Mouse (Mus musculus) ES-E14 (cell line): ENCODE data around the gene Vps53. TPM values are rescaled to one million over a fixed set of nuclear protein-coding genes. Genes with fewer than 3 reads are reported as not detected.

Experiments used
- DNase-seq: peaks from one replicate; pipeline ENCODE4 v3.0.0-alpha.2; 2013; ENCODE audit warnings: low read depth, low spot score
- H3K27ac ChIP-seq: 2 replicates; pipeline ENCODE4 v1.5.1; 2012; ENCODE audit warnings: low read depth, mild to moderate bottlenecking, low read length, moderate library complexity, mixed read lengths; ENCODE audit not compliant: poor library complexity, insufficient read depth, severe bottlenecking
- H3K36me3 ChIP-seq: 2 replicates; pipeline ENCODE4 v1.6.1; 2012; ENCODE audit warnings: mild to moderate bottlenecking, low read length, moderate library complexity, mixed read lengths; ENCODE audit not compliant: control insufficient read depth, poor library complexity, insufficient read depth, severe bottlenecking
- H3K4me1 ChIP-seq, 2 experiments: fragments of 150-350 bp in 1 of 2; sonication (generic) in 1 of 2; 2 replicates each; pipeline ENCODE4 v1.6.1; 2012; ENCODE audit warnings: low read length in 2 of 2, mild to moderate bottlenecking in 1 of 2, mixed read lengths in 1 of 2; ENCODE audit not compliant: control insufficient read depth in 2 of 2, insufficient read depth in 2 of 2, poor library complexity in 1 of 2
- H3K4me3 ChIP-seq, 2 experiments: fragments of 150-350 bp in 1 of 2; sonication (generic) in 1 of 2; 2 replicates each; pipeline ENCODE4 v1.5.1; 2012; ENCODE audit warnings: low read length in 2 of 2, low read depth in 1 of 2, mild to moderate bottlenecking in 1 of 2, mixed read lengths in 1 of 2; ENCODE audit not compliant: insufficient read depth in 1 of 2, poor library complexity in 1 of 2, severe bottlenecking in 1 of 2
- H3K9ac ChIP-seq: 2 replicates; pipeline ENCODE4 v1.6.1; 2012; ENCODE audit warnings: low read depth, mild to moderate bottlenecking, low read length, mixed read lengths; ENCODE audit not compliant: poor library complexity, insufficient read depth, severe bottlenecking
- H3K9me3 ChIP-seq: fragments of 150-350 bp; sonication (generic); 2 replicates; pipeline ENCODE4 v1.6.1; 2012; ENCODE audit warnings: low read depth, mild to moderate bottlenecking, low read length; ENCODE audit not compliant: control insufficient read depth, insufficient read depth
- CHD2 ChIP-seq: IDR thresholded peaks from 2 replicates; pipeline ENCODE4 v1.6.1; 2014; ENCODE audit warnings: mild to moderate bottlenecking, low read depth, low read length, inconsistent platforms
- HCFC1 ChIP-seq: IDR thresholded peaks from 2 replicates; pipeline ENCODE4 v1.6.1; 2012; ENCODE audit warnings: low read length, inconsistent platforms, borderline replicate concordance; ENCODE audit not compliant: insufficient read depth
- MAFK ChIP-seq: IDR thresholded peaks from 2 replicates; pipeline ENCODE4 v1.6.1; 2014; ENCODE audit warnings: mild to moderate bottlenecking, low read depth, low read length, inconsistent platforms; ENCODE audit not compliant: insufficient read depth
- ZC3H11A ChIP-seq: IDR thresholded peaks from 2 replicates; pipeline ENCODE4 v1.6.1; 2012; ENCODE audit warnings: low read depth, mild to moderate bottlenecking, inconsistent platforms, low read length, borderline replicate concordance
- ZNF384 ChIP-seq: IDR thresholded peaks from 2 replicates; pipeline ENCODE4 v1.6.1; 2012; ENCODE audit warnings: low read depth, low read length, inconsistent platforms
- in situ Hi-C, 2 experiments: fragments of 600-800 bp; cut with MboI; formaldehyde crosslinking; loops; one replicate each; pipeline ENCODE4 v1.15.1; 2025; ENCODE audit warnings: low sequenced_read_pairs in 2 of 2, inconsistent platforms in 1 of 2; ENCODE audit not compliant: unreplicated experiment in 2 of 2
- total RNA-seq: library from RNA; depleted of rRNA; stranded (reverse); fragments of 300-350 nt; gene quantifications from 2 replicates; pipeline ENCODE4 v1.2.3, GENCODE M21; 2012

Vps53 gene
- total RNA-seq, 1 experiment, result 20.3 TPM

DNA sequence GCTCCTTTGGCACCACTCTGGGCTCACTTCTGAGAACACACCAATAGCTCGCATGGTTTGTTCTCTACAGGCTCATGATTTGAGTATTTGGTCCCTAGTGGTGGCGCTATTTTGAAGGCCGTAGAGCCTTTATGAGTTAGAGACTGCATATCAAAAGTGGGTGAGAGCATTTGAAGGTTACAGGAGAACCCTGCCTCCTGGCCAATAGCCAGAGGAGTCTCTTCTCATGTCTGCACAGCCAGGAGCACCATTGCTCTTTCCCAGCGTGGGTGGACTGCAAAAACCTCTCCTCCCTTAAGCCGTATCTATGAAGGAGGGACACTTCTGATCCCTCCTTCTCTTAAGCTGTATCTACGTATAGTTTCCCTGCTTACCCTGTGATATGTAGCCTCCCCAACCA is 102.1 kb downstream of the Vps53 start:
- Histone ChIP-seq H3K9me3 (no peaks in the 10 kb centered on the region), H3K36me3 (no peaks in the 10 kb centered on the region; the same call in 1 of the 2 replicates), H3K4me3 (no peak overlapping the region), H3K27ac (no peak overlapping the region), H3K4me1 (no peaks in the 10 kb centered on the region), H3K9ac (no peak overlapping the region)
- in situ Hi-C loops, result no loop called here
- DNase-seq, result no peak
- TF ChIP-seq ZC3H11A (no peak), HCFC1 (no peak)

DNA sequence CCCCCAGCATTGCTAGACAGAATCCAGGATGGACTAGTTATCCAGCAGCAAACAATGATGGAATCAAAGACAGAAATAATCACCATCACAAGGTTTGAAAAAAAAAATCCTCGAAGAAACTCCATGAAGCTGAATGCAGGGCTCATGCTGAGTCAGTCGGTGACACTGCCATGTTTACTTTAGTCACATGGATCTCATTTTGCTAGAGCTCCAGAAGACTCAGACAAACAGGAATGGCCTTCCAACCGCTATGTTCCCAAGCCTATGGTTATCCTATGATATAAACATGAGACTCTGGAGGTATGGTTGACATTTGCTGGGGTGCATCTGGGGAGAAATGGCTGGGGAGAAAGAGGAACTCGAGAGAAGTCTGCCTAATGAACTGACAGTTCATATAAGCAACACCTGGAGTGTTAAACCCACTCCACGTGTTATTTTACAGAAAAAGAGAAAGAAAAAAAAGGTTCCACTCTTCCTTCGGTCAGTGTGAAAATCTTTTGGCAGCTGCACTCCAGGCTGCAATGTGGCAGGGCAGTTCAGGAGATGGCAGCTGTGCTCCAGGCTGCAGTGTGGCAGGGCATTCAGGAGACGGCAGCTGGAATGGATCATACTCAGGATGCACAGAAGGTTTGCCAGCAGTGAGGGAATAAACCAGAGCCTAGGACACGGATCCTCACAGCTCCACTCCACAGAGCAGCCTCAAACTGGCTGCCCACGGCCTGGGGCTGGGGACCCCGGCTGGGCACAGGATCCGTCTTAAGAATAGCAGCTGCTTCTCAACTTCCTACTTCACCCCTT is 105.0 kb downstream of the Vps53 start:
- Histone ChIP-seq H3K4me3 (no peak overlapping the region), H3K4me1 (no peaks in the 10 kb centered on the region), H3K9ac (no peak overlapping the region), H3K36me3 (no peaks in the 10 kb centered on the region), H3K27ac (no peak overlapping the region), H3K9me3 (no peaks in the 10 kb centered on the region)
- no peak for DNase-seq
- TF ChIP-seq CHD2, result no peak
- no peak for TF ChIP-seq ZNF384
- no peak for TF ChIP-seq HCFC1
- TF ChIP-seq MAFK, result no peak
- no peak for TF ChIP-seq ZC3H11A
- in situ Hi-C loops, result no loop called here

DNA sequence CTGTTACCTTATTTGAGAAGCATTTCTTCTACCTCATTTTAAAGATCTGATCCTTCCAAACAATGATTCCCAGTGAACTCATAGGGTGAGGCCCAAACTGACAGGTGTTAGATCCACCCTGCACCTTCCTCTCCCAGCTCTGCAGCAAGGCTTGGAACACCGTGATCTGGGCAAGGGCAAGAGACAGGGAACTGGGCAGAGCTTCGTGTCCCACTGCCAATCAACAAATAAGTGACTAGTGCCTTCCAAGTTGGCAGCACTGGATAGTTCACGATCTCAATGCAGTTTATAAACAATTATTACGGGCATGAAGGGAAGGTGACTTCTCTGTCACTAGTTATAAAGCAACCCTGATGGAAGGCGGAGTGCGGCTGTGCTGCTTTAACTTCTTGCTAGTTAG is 109.6 kb downstream of the Vps53 start:
- in situ Hi-C loops, result no loop called here
- Histone ChIP-seq H3K36me3 (no peaks in the 10 kb centered on the region), H3K4me3 (no peak overlapping the region), H3K4me1 (no peaks in the 10 kb centered on the region), H3K9ac (no peak overlapping the region), H3K9me3 (no peaks in the 10 kb centered on the region), H3K27ac (no peak overlapping the region)
- TF ChIP-seq HCFC1 (no peak), ZNF384 (no peak), CHD2 (no peak), MAFK (no peak), ZC3H11A (no peak)
- DNase-seq, result no peak

DNA sequence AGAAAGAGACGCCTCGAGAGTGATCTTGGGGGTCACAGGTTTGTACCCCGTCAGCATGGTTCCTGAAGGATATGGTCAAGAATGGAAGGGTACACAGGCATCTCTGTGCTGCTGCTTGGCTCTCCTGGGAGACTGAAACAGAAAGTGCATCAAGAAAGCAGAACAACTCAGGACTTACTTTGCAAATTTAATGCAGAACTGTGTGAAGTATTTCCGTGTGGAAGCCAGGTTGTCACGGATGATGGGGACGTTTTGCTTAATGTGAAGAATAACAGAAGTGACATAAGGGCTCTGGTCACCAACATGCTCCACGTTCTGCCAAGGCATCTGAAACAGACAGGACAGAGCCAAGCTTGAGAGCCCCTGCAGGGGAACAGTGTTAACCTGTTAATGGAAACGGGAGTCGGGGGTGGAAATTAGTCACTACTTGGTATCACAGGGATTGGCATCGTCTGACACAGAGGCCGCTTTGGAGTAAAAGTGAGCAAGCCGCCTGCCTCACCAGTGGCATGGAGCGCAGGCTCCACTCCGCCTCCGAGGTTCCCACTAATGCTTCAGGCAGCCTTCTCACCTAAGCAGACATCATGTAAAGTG is 112.8 kb downstream of the Vps53 start:
- H3K36me3 ChIP-seq, result no peaks in the 10 kb centered on the region
- H3K4me3 ChIP-seq, result no peak overlapping the region
- no peak overlapping the region for H3K9ac ChIP-seq
- H3K4me1 ChIP-seq, result no peaks in the 10 kb centered on the region
- DNase-seq, result no peak
- TF ChIP-seq HCFC1, result no peak
- TF ChIP-seq ZNF384, result no peak
- TF ChIP-seq MAFK, result no peak
- no peak for TF ChIP-seq CHD2
- no peak for TF ChIP-seq ZC3H11A
- H3K9me3 ChIP-seq, result no peaks in the 10 kb centered on the region
- in situ Hi-C loops, result no loop called here
- H3K27ac ChIP-seq, result no peak overlapping the region
